Mouse (Mus musculus) heart, embryonic 12.5 days (tissue): ENCODE measurements around the gene Cd300a. TPM values are rescaled to one million over a fixed set of nuclear protein-coding genes. Genes with fewer than 3 reads are reported as not detected.
A peak's percentile ranks its signal among the peaks of the same experiment; 100 is the strongest.

Experiments used
- ATAC-seq: fragments of 200-750 bp; cut with Nextera tagmentation; 2 replicates; pipeline ENCODE4 v1.8.0; 2017; ENCODE audit warnings: moderate TSS enrichment, moderate library complexity; ENCODE audit not compliant: insufficient number of reproducible peaks, low FRiP score
- H3K27ac ChIP-seq: fragments of 300-500 bp; sonication (generic); 2 replicates; pipeline ENCODE4 v1.5.1; 2016; ENCODE audit warnings: mild to moderate bottlenecking, moderate library complexity; ENCODE audit not compliant: poor library complexity, severe bottlenecking
- H3K27me3 ChIP-seq: fragments of 300-500 bp; sonication (generic); replicated peaks from 2 replicates; pipeline ENCODE4 v1.6.1; 2016; ENCODE audit warnings: mild to moderate bottlenecking, moderate library complexity
- H3K36me3 ChIP-seq: fragments of 300-500 bp; sonication (generic); 2 replicates; pipeline ENCODE4 v1.6.1; 2016; ENCODE audit warnings: mild to moderate bottlenecking, moderate library complexity
- H3K4me1 ChIP-seq: fragments of 300-500 bp; sonication (generic); replicated peaks from 2 replicates; pipeline ENCODE4 v1.6.1; 2016; ENCODE audit warnings: mild to moderate bottlenecking
- H3K4me2 ChIP-seq: fragments of 300-500 bp; sonication (generic); 2 replicates; pipeline ENCODE4 v1.6.1; 2016; ENCODE audit warnings: mild to moderate bottlenecking, moderate library complexity
- H3K4me3 ChIP-seq: fragments of 300-500 bp; sonication (generic); 2 replicates; pipeline ENCODE4 v1.5.1; 2016; ENCODE audit warnings: mild to moderate bottlenecking
- H3K9ac ChIP-seq: fragments of 300-500 bp; sonication (generic); 2 replicates; pipeline ENCODE4 v1.6.1; 2016; ENCODE audit warnings: mild to moderate bottlenecking, moderate library complexity
- H3K9me3 ChIP-seq: fragments of 300-500 bp; sonication (generic); replicated peaks from 2 replicates; pipeline ENCODE4 v1.6.1; 2016; ENCODE audit warnings: mild to moderate bottlenecking, moderate library complexity
- WGBS: fragments of 180-500 bp; shearing (Covaris S2); methylation state at CpG from one replicate; pipeline ENCODE4 v1.1.7; 2016; 5-methylcytosine and 5-hydroxymethylcytosine counted together
- polyA plus RNA-seq: library from polyadenylated mRNA; unstranded; fragments of >200 nt; fragmentation: Nextera tagmentation; extraction: Ambion mirVana; gene quantifications from 2 replicates; pipeline ENCODE4 v1.2.1, GENCODE M21; 2016

Gene Cd300a
- 0.40 and 0.41 TPM in 2 replicates for polyA plus RNA-seq

GRCm38 (mm10) chr11:114889991-114890518 lies at the start of gene Cd300a:
Gene Cd300a (plus strand): TSS chr11:114890041.
- no peaks in the 10 kb centered on the region for H3K9me3 ChIP-seq
- H3K27me3 ChIP-seq, result no peaks in the 10 kb centered on the region
- no peaks in the 10 kb centered on the region for H3K4me1 ChIP-seq
- H3K27ac ChIP-seq, result no peak within 1 kb of the TSS
- no peaks in the 10 kb centered on the region for H3K36me3 ChIP-seq
- no peak for ATAC-seq
- no peak within 1 kb of the TSS for H3K9ac ChIP-seq
- H3K4me2 ChIP-seq, result no peak within 1 kb of the TSS
- H3K4me3 ChIP-seq, result no peak within 1 kb of the TSS
- 70% methylated on average over 18 of the region's 18 CpGs for WGBS

- peak overlapping the region; percentile 91 for H3K27ac ChIP-seq
- peaks cover 18% of the 10 kb centered on the region for H3K4me1 ChIP-seq
- peak; percentile 74 for ATAC-seq
- no peaks in the 10 kb centered on the region for H3K27me3 ChIP-seq
- H3K9ac ChIP-seq, result peak overlapping the region; percentile 47; the same call in 1 of the 2 replicates
- H3K36me3 ChIP-seq, result no peaks in the 10 kb centered on the region
- 5% methylated on average over 8 of the region's 8 CpGs for WGBS
- H3K4me3 ChIP-seq, result no peak overlapping the region
- peak overlapping the region; percentile 37 for H3K4me2 ChIP-seq
- peaks cover 6% of the 10 kb centered on the region; the same call in 1 of the 2 replicates for H3K9me3 ChIP-seq
Observed at GRCm38 (mm10) chr11:114843818-114844463, 45.9 kb upstream of the Cd300a start.

GRCm38 (mm10) chr11:114844464-114845220 lies 45.2 kb upstream of the Cd300a start:
- Histone ChIP-seq H3K36me3 (no peaks in the 10 kb centered on the region), H3K27me3 (no peaks in the 10 kb centered on the region), H3K9ac (peak overlapping the region; percentile 47; the same call in 1 of the 2 replicates), H3K4me2 (peak overlapping the region; percentile 37), H3K4me1 (peaks cover 20% of the 10 kb centered on the region), H3K27ac (peak overlapping the region; percentile 91), H3K9me3 (peaks cover 6% of the 10 kb centered on the region; the same call in 1 of the 2 replicates), H3K4me3 (no peak overlapping the region)
- WGBS, result 68% methylated on average over 7 of the region's 7 CpGs
- no peak for ATAC-seq

DNA sequence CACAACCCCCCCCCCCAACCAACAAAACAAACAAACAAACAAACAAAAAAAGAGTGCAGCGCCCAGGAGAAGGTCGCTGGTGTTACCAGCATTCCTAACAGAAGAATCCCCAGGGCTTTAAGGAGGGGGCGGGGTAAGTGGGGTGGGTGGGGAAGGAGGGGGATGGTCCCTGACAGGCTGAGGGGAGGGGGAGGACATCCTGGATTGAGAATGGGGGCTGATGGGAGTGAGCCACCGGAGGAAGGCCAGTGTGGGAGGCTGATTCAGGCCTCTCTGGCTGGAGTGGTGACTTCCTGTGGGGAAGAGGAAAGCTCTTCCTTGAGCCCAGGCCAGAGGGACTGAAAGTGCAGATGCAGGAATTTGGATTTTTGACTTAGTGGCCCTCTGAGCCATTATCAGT lies 43.5 kb upstream of the Cd300a start:
- Histone ChIP-seq H3K27ac (no peak overlapping the region), H3K27me3 (no peaks in the 10 kb centered on the region), H3K4me3 (no peak overlapping the region), H3K4me2 (no peak overlapping the region), H3K4me1 (peaks cover 26% of the 10 kb centered on the region), H3K9me3 (peaks cover 2% of the 10 kb centered on the region; the same call in 1 of the 2 replicates), H3K9ac (no peak overlapping the region), H3K36me3 (no peaks in the 10 kb centered on the region)
- WGBS, result 76% methylated on average over 4 of the region's 4 CpGs
- ATAC-seq, result no peak

DNA sequence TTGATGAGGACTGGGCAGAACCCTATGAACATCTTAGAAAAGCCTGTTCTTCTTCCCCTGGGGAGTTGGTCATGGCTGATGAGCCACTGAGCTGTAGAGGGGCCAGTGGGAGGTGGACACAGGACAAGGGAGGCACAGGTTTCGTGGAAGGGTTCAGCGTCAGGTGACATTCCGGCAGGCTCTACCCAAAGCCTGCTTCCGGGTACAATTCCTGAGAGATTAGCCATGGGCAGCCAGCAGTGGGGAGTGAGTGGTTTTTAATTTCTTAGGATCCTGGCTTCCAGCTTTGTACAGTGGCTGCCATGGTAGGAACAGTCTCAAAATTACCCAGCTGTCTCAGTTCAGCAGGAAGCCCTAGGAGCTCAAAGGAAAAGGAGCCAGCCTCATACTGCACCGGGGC lies 42.8 kb upstream of the Cd300a start:
- 84% methylated on average over 5 of the region's 5 CpGs for WGBS
- Histone ChIP-seq H3K36me3 (no peaks in the 10 kb centered on the region), H3K27me3 (no peaks in the 10 kb centered on the region), H3K9me3 (no peaks in the 10 kb centered on the region), H3K27ac (no peak overlapping the region), H3K4me1 (peaks cover 26% of the 10 kb centered on the region), H3K4me3 (no peak overlapping the region), H3K4me2 (no peak overlapping the region), H3K9ac (no peak overlapping the region)
- no peak for ATAC-seq

DNA sequence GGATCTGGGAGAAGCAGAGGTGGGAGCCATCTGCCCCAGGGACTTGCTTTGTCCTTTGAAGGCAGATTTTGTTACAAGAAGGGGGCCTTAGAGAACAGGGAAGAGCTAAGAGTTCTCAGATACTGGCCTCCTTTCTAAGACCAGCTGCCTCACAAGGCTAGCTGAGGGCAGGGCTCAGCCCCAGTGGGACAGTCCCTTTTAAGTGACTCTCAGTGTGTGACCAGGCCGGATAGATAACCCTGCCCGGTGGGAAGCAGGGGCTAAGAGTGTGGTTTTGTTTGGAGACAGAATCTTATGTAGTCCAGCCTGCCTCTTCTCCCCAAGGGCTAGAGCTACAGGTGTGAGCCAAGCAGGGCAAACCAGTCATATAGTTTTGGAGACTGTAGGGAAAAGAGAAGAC lies 40.3 kb upstream of the Cd300a start:
- Histone ChIP-seq H3K27me3 (no peaks in the 10 kb centered on the region), H3K9ac (no peak overlapping the region), H3K36me3 (no peaks in the 10 kb centered on the region), H3K9me3 (no peaks in the 10 kb centered on the region), H3K4me1 (peaks cover 24% of the 10 kb centered on the region), H3K4me2 (no peak overlapping the region), H3K27ac (no peak overlapping the region), H3K4me3 (no peak overlapping the region)
- no peak for ATAC-seq
- WGBS, result 19% methylated on average over 2 of the region's 2 CpGs

DNA sequence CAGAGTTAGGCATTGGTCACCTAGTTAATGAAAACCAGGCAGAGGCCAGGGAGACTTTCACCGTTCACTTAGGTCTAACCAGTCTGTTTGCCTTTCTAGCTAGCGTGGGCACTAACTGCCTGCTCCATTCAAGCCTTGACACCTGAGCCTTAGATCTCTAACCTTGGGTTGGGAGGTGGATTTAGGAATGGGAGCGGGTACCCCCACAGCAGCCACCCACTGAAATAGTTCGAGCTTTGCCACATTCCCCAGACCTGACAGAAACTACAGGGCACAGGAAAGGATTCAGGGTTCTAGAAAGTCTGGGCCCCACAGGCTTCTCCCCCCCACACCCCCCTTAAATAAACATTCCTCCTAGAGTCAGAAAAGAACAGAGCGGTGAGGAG lies 39.8 kb upstream of the Cd300a start:
- ATAC-seq, result no peak
- H3K27ac ChIP-seq, result no peak overlapping the region
- no peaks in the 10 kb centered on the region for H3K36me3 ChIP-seq
- peak overlapping the region; percentile 74 for H3K4me3 ChIP-seq
- no peaks in the 10 kb centered on the region for H3K9me3 ChIP-seq
- peak overlapping the region; percentile 92 for H3K4me2 ChIP-seq
- H3K9ac ChIP-seq, result 0 out of 2 replicates have a peak overlapping the region, but pooled peaks have one; percentile 88
- no peaks in the 10 kb centered on the region for H3K27me3 ChIP-seq
- WGBS, result 37% methylated on average over 5 of the region's 5 CpGs
- peaks cover 19% of the 10 kb centered on the region for H3K4me1 ChIP-seq

- H3K4me3 ChIP-seq, result peak within 1 kb of the TSS; percentile 74
- H3K4me2 ChIP-seq, result peak within 1 kb of the TSS; percentile 92
- H3K9me3 ChIP-seq, result no peaks in the 10 kb centered on the region
- ATAC-seq, result 0 out of 2 replicates have a peak, but pooled peaks have one; percentile 2
- no peaks in the 10 kb centered on the region for H3K27me3 ChIP-seq
- WGBS, result 1% methylated on average over 33 of the region's 43 CpGs
- H3K9ac ChIP-seq, result peak within 1 kb of the TSS; percentile 88
- no peaks in the 10 kb centered on the region for H3K36me3 ChIP-seq
- peak within 1 kb of the TSS; percentile 79 for H3K27ac ChIP-seq
- peaks cover 19% of the 10 kb centered on the region for H3K4me1 ChIP-seq
Observed at GRCm38 (mm10) chr11:114850452-114851268, 39.2 kb upstream of the Cd300a start, which contains the start of gene Gprc5c. Gene Gprc5c (plus strand): TSS chr11:114851152.

DNA sequence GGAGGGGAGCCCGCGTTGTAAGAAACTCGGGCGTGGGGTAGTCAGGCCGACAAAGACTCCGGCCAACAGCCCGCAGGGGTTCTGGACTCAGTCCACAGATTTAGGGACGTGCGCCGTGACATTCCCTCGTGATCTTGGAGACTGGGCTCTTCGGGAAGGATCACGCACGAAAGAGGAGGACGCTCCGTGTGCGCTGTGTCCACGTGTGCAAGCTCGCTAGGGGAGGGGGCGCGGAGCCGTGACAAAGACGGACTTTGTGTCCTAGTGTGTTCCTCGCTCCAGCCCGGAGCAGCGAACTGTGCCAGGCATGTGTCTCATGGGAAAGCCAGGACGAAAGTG lies 38.6 kb upstream of the Cd300a start:
- ATAC-seq, result peak; percentile 13
- H3K27me3 ChIP-seq, result no peaks in the 10 kb centered on the region
- peak overlapping the region; percentile 88 for H3K9ac ChIP-seq
- no peaks in the 10 kb centered on the region for H3K36me3 ChIP-seq
- WGBS, result 1% methylated on average over 27 of the region's 27 CpGs
- H3K27ac ChIP-seq, result peak overlapping the region; percentile 79; the same call in 1 of the 2 replicates
- peak overlapping the region; percentile 74 for H3K4me3 ChIP-seq
- peaks cover 19% of the 10 kb centered on the region for H3K4me1 ChIP-seq
- H3K4me2 ChIP-seq, result peak overlapping the region; percentile 92
- H3K9me3 ChIP-seq, result no peaks in the 10 kb centered on the region

DNA sequence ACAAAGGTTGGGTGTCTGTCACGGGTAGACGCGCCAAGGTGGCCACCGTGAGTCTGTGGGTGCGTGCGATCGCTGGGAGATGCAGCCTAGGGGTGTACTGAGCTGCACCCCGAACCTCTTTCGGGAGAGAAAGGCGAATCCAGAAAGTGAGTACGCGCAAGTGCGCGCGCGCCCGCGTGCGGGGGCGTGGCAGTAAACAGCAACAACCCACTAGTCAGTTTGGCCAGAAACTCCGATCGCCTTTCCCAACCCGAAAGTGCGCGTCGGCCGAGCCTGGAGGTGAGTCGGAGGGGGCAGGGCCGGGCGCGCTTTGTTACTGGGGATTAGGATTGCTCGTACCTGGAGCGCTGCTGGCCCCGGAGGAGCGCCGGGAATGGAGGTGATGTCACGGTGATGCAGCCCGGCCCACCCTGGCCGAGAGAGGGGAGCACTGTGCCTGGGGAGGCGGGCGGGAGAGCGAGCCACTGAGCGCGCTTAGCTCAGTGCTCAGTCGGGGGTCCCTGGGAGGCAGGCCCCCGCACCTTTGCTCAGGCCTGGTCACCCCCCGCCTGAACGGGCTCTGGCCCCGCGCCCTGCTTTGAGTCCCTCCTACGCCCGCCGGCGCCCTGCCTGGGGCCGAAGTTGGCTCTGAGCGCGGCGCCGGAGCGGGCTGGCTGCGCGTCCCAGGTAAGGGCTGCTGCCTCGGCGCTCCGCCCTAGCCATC lies 38.1 kb upstream of the Cd300a start:
- Histone ChIP-seq H3K9ac (peak overlapping the region; percentile 88), H3K9me3 (no peaks in the 10 kb centered on the region), H3K4me1 (peaks cover 19% of the 10 kb centered on the region), H3K4me3 (peak overlapping the region; percentile 74), H3K27me3 (no peaks in the 10 kb centered on the region), H3K27ac (peak overlapping the region; percentile 79), H3K4me2 (peak overlapping the region; percentile 92), H3K36me3 (no peaks in the 10 kb centered on the region)
- ATAC-seq, result peak; percentile 56
- under 1% methylated on average over 64 of the region's 65 CpGs for WGBS
